Mouse (Mus musculus) cerebellum, adult (tissue): ENCODE data around the gene Fkbp9.
A peak's percentile ranks its signal among the peaks of the same experiment; 100 is the strongest.

ENCODE experiments used
- ATAC-seq: cut with Nextera tagmentation; 2 replicates; pipeline ENCODE4 v1.9.2; 2017; ENCODE audit warnings: mild to moderate bottlenecking, moderate library complexity, mixed read lengths; ENCODE audit not compliant: insufficient number of reproducible peaks, low FRiP score, low TSS enrichment

The Fkbp9 gene

DNA sequence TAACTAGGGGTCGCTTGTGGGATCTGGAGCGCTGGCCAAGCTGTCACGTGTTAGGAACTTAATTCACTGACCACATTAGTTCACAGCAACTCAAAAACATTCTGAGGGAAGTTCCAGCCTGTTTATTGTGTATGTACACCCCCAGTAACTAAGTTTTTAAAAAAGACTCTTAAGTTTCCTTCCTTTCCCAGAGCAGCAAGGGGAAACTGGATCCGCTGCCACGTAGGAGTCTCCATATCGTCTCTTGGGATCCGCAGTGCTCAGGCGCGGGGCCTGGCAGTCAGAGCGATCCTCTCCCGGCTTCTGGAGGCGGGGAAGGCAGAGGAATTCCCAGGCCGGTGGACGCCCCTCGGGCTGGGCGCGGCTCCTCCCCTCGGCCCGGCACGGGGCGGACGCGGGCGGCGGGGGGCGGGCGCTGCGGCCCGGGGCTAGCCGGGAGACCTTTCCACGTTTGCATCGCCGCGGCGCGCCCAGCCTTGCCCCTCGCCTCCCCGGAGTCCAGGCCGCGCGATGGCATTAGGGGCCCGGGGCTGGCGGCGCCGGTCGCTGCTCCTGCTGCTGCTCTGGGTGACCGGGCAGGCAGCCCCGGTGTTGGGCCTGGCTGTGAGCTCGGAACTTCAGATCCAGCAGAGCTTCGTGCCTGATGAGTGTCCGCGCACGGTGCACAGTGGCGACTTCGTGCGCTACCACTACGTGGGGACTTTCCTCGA is at the start of gene Fkbp9:
Fkbp9 (plus strand) TSS at position 363 of the 710 bp plus-strand sequence.
- ATAC-seq: peak; percentile 45; the same call in 1 of the 2 replicates

DNA sequence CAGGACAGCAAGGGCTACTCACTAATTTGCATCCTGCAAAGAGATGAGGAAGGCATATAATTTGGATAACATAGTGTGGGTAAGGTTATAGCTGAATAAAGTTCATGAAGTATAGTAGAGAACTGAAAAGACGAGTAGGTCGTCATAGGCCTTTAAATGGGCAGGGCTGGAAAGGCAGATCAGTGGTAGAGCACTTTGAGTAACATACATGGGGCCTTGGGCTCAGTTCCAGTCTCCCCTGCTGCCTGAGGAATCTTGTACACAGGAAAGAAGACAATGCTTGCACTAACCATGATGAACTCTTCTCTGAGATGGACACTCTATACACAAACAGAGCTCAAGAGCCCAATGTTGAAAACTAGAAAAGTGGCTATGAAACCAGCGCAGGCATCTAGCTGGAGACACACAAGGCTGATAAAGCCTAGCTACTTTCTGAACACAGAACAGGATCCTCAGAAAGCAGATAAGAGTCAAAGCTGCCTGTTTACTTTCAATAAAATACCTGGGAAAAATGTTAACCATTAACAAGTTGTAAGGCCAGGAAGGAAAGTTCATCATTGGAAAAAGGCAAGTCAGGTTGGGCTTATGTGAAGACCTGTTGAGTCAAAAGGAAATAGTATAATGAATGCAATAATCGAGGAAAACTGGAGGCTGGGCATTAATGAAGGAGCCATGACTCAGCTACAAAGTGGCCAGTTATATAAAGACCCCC is 48.1 kb upstream of the Fkbp9 start:
- no peak for ATAC-seq

- no peak for ATAC-seq
Measured at GRCm38 (mm10) chr6:56785068-56785467, 46.8 kb upstream of the Fkbp9 start.

DNA sequence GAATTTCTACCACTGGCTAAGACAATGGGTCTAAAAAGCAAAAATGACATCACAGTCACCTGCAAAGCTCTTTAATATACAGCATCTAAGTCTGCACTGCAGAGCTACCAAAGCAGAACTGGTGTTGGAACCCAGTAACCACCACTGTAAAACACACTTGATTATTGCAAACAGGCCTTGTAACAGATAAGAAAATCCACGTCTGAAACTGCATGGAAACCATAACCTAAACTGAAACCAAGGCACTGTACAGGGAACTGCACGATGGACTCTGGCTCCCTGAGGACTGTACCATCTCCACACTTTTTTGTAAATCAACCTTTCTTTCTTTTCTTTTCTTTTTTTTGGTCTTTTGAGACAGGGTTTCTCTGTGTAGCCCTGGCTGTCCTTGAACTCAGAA is 44.2 kb upstream of the Fkbp9 start:
- ATAC-seq: no peak

GRCm38 (mm10) chr6:56789336-56789735 is 42.5 kb upstream of the Fkbp9 start:
- no peak for ATAC-seq

DNA sequence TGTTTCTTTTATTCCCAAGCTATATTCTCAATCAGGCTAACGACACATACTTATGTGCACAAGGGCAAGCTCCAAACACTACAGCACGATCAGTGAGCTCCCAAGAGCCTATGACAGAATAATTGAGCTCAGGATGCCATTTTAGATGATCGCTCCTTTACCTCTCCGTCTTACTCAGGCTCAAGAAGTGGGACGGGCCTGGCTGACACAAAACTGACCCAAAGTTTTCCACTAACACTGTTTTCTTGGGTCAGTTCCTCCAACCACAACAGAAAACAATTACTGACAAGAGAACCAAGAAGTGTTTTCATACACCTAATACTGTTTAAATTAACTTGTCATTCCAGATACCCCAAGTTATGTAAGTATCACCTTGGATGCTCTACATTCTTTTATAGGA is 37.0 kb upstream of the Fkbp9 start:
- ATAC-seq: no peak

GRCm38 (mm10) chr6:56796232-56796631 is 35.6 kb upstream of the Fkbp9 start:
- ATAC-seq: no peak

DNA sequence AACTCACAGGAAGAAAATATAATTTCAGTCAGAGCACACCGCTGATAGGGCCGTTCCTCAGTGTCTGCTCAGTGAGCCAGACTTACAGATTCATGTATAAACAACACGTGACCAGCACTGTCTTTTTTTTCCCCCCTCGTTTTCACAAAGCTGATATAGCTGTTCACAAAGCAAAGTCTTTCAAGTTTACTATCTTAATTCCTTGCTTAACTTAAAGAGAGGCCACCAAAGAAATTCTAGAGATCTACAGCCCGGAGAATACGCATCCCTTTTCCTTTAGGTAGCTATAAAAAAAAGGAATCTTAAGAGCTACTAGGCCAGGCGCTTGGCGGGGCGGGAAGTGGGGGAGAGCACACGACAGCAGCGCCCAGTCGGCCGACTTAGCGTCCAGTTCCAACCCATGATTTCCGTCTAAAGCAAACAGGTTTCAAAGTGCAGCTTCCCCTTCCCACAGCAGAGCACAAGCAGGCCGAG is 35.2 kb upstream of the Fkbp9 start:
- no peak for ATAC-seq

- peak; percentile 92 for ATAC-seq
Measured at GRCm38 (mm10) chr6:56797311-56798151, 34.3 kb upstream of the Fkbp9 start, which contains the start of gene Kbtbd2. Kbtbd2 (minus strand) TSS chr6:56797813.

DNA sequence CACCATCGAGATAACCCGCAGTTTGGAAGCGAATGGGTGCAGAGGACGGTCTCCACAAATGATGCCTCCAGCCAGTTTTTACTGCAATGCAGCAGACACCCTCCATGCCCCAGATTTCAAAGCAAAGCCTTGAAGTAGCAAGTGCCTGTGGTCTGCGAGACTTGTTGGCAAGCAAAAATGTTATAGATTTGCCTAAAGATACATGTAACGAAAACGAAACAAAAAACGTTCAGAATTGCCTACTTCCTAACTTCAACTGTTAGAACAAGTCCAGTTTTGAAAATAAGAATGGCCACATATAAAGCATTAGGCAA is 33.8 kb upstream of the Fkbp9 start:
- ATAC-seq: no peak; the same call in 1 of the 2 replicates

DNA sequence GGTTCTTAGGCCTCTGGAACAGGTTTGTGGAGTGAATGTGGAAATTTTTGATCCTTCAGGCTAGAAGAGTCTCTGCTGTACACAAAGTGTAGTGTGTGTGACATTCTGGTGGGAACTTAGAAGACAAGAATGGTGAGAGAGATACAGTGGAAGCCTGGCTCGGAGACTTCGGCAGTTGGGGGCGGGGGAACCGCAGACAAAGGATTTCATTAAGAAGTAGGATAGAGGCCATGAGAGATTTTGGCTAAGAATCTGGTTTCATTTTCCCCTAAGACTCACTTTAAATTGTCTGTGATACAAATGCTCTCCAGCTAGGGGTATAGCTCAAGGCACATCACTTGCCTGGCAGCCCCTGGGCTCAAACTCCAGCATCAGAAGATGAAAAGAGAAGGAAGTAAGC is 26.8 kb upstream of the Fkbp9 start:
- ATAC-seq: no peak

GRCm38 (mm10) chr6:56806195-56806594 is 25.7 kb upstream of the Fkbp9 start:
- no peak for ATAC-seq

- peak; percentile 86 for ATAC-seq
Measured at GRCm38 (mm10) chr6:56808656-56809055, 23.2 kb upstream of the Fkbp9 start.

DNA sequence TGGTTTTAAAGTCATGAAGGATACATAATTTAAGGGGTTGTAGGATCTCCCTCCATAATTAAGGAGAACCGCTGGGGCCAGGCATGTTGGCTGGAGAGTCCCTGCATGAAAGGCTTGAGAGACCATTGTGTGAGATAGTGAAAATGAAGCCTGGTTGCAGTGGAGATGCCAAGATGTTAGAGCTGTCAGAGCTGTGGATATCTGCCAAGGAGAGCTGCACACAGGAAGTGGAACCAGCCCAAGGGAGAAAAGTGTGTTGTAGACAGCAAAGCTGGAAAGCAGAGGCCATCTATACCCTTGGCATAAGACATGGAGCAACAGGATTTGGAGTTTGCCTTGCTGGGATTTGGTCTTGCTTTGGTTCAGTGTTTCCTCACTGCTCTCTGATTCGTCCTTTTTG is 18.5 kb upstream of the Fkbp9 start:
- ATAC-seq: no peak

DNA sequence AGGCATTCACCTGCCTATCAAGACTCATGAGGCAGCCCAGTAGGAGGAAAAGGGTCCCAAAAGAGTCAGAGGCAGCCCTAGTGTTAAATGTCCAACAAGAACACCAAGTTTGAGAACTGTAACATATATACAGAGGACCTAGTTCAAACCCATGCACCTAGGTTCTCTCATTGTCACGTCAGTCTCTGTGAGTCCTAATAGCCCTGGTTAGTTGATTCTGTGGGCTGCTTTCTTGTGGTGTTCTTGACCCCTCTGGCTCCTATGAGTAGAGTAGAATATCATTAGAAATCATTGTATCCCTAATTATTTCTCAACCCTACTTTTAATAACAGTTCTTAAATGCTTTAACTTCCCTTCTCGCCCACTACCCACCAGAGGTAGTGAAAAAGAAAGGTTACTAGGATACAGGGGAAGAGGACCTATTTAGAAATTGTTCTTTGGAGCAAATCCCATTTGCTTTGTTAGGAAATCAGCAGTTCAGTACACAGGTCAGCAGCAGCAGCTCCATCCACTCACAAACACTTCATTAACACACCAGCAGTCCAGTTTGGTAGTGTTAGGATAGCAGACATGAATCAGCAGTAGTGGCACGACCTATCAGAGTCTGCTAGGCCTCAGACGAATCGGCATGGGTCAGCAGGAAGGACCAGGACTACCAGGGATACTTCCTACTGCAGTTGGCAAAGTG is 13.3 kb upstream of the Fkbp9 start:
- no peak for ATAC-seq

- ATAC-seq: no peak
Measured at GRCm38 (mm10) chr6:56819124-56819487, 12.8 kb upstream of the Fkbp9 start.

- no peak for ATAC-seq
Measured at GRCm38 (mm10) chr6:56825657-56826056, 6.2 kb upstream of the Fkbp9 start.

DNA sequence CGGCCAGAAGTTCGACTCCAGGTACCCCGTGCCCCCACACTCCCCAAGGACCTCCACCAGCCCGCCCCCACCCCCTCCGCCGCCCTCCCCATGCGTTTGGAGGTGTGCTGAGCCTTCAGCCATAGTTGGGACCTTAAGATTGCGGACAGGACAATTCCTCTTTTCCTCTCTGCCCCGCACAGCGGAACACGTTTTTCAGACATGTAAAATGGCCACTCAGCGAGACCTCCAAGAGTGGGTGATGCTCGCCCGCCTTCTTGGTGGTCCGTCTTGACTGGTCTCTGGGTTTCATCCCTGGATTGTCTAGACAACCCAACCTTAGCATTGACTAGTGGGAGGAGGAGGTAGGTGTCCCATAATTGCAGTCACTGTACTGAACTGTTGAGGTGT is 543 bp downstream of the Fkbp9 start:
- no peak for ATAC-seq

- no peak for ATAC-seq
Measured at GRCm38 (mm10) chr6:56832830-56833229, 971 bp downstream of the Fkbp9 start.

GRCm38 (mm10) chr6:56834769-56835168 is 2.9 kb downstream of the Fkbp9 start:
- no peak for ATAC-seq

- no peak for ATAC-seq
Measured at GRCm38 (mm10) chr6:56835532-56835931, 3.7 kb downstream of the Fkbp9 start.
